Mouse (Mus musculus): ENCODE data around the gene Ivd. TPM values are rescaled to one million over a fixed set of nuclear protein-coding genes. Genes with fewer than 3 reads are reported as not detected.

The Ivd gene
- polyA plus RNA-seq, 1 experiment from 2014 or later = 56.8 TPM

- Histone ChIP-seq H3K4me2 (replicated peaks) (no peak overlapping the region), H3K9ac (no peak overlapping the region), H3K27me3 (no peaks in the 10 kb centered on the region), H3K36me3 (no peaks in the 10 kb centered on the region), H3K4me3 (no peak overlapping the region), H3K4me1 (no peaks in the 10 kb centered on the region), H3K27ac (no peak overlapping the region), H3K9me3 (replicated peaks) (no peaks in the 10 kb centered on the region)
- no peak for ATAC-seq (ENCODE audit: low FRiP score)
- 59% methylated on average over 7 of the region's 7 CpGs for WGBS
Measured at GRCm38 (mm10) chr2:118846246-118846645, 15.5 kb upstream of the Ivd start.

GRCm38 (mm10) chr2:118851756-118852155 lies 10.0 kb upstream of the Ivd start:
- no peak overlapping the region for H3K9ac ChIP-seq
- ATAC-seq (ENCODE audit: low FRiP score) = no peak
- 20% methylated on average over 3 of the region's 3 CpGs for WGBS
- no peak overlapping the region for H3K4me2 ChIP-seq (replicated peaks)
- H3K9me3 ChIP-seq (replicated peaks) = no peaks in the 10 kb centered on the region
- H3K27ac ChIP-seq = no peak overlapping the region
- H3K36me3 ChIP-seq = no peaks in the 10 kb centered on the region
- H3K4me1 ChIP-seq = no peaks in the 10 kb centered on the region
- H3K4me3 ChIP-seq = no peak overlapping the region
- H3K27me3 ChIP-seq = no peaks in the 10 kb centered on the region

- H3K27me3 ChIP-seq = no peaks in the 10 kb centered on the region
- no peak for ATAC-seq (ENCODE audit: low FRiP score)
- 0 out of 2 replicates have a peak, but pooled peaks cover 2% of the 10 kb centered on the region for H3K36me3 ChIP-seq
- H3K4me3 ChIP-seq = peak overlapping the region; percentile 62
- WGBS = no CpG with 5 or more reads among the region's 3 CpGs
- H3K9ac ChIP-seq = peak overlapping the region; percentile 78
- no peaks in the 10 kb centered on the region for H3K9me3 ChIP-seq (replicated peaks)
- H3K27ac ChIP-seq = no peak overlapping the region
- peak overlapping the region; percentile 73 for H3K4me2 ChIP-seq (replicated peaks)
- H3K4me1 ChIP-seq = peaks cover 12% of the 10 kb centered on the region
Measured at GRCm38 (mm10) chr2:118862340-118862675, 554 bp downstream of the Ivd start.

GRCm38 (mm10) chr2:118870601-118871000 lies 8.8 kb downstream of the Ivd start:
- Histone ChIP-seq H3K4me1 (no peaks in the 10 kb centered on the region), H3K4me3 (no peak overlapping the region), H3K4me2 (replicated peaks) (no peak overlapping the region), H3K27ac (no peak overlapping the region), H3K36me3 (peaks cover 55% of the 10 kb centered on the region), H3K9me3 (replicated peaks) (no peaks in the 10 kb centered on the region), H3K27me3 (no peaks in the 10 kb centered on the region), H3K9ac (no peak overlapping the region)
- ATAC-seq (ENCODE audit: low FRiP score) = no peak
- WGBS = 92% methylated on average over 3 of the region's 3 CpGs

- no peaks in the 10 kb centered on the region for H3K4me1 ChIP-seq
- 100% methylated on average over 1 of the region's 1 CpGs for whole genome bisulfite sequencing
- no peaks in the 10 kb centered on the region for H3K9me3 ChIP-seq (replicated peaks)
Measured at GRCm38 (mm10) chr2:118871032-118871431, 9.3 kb downstream of the Ivd start.

GRCm38 (mm10) chr2:118873018-118873417 lies 11.3 kb downstream of the Ivd start:
- peaks cover 69% of the 10 kb centered on the region for H3K36me3 ChIP-seq
- no peaks in the 10 kb centered on the region for H3K27me3 ChIP-seq
- no peak overlapping the region for H3K4me2 ChIP-seq (replicated peaks)
- no peak overlapping the region for H3K4me3 ChIP-seq
- no peak overlapping the region for H3K27ac ChIP-seq
- no peaks in the 10 kb centered on the region for H3K9me3 ChIP-seq (replicated peaks)
- no peak overlapping the region for H3K9ac ChIP-seq
- no peaks in the 10 kb centered on the region for H3K4me1 ChIP-seq
- no peak for ATAC-seq (ENCODE audit: low FRiP score)
- 90% methylated on average over 5 of the region's 5 CpGs for WGBS

More at GRCm38 (mm10) chr2:118871032-118871431, 9.3 kb downstream of the Ivd start:
- Histone ChIP-seq H3K36me3 (peaks cover 53% of the 10 kb centered on the region), H3K27ac (no peak overlapping the region), H3K27me3 (no peaks in the 10 kb centered on the region), H3K4me2 (replicated peaks) (no peak overlapping the region), H3K9ac (no peak overlapping the region), H3K4me3 (no peak overlapping the region)
- ATAC-seq (ENCODE audit: low FRiP score) = no peak

GRCm38 (mm10) chr2:118873890-118874430 lies 12.2 kb downstream of the Ivd start:
- Histone ChIP-seq H3K9ac (no peak overlapping the region), H3K9me3 (replicated peaks) (no peaks in the 10 kb centered on the region), H3K4me2 (replicated peaks) (no peak overlapping the region), H3K4me3 (no peak overlapping the region), H3K27ac (no peak overlapping the region), H3K27me3 (no peaks in the 10 kb centered on the region), H3K36me3 (peaks cover 73% of the 10 kb centered on the region), H3K4me1 (no peaks in the 10 kb centered on the region)
- ATAC-seq (ENCODE audit: low FRiP score) = no peak
- 91% methylated on average over 6 of the region's 6 CpGs for WGBS

GRCm38 (mm10) chr2:118875316-118875715 lies 13.6 kb downstream of the Ivd start:
- H3K4me1 ChIP-seq = no peaks in the 10 kb centered on the region
- no peaks in the 10 kb centered on the region for H3K27me3 ChIP-seq
- H3K36me3 ChIP-seq = peaks cover 66% of the 10 kb centered on the region
- 91% methylated on average over 8 of the region's 8 CpGs for WGBS
- no peak for ATAC-seq (ENCODE audit: low FRiP score)
- no peak overlapping the region for H3K4me2 ChIP-seq (replicated peaks)
- no peak overlapping the region for H3K9ac ChIP-seq
- no peak overlapping the region for H3K4me3 ChIP-seq
- H3K27ac ChIP-seq = no peak overlapping the region
- H3K9me3 ChIP-seq (replicated peaks) = no peaks in the 10 kb centered on the region

- H3K4me2 ChIP-seq (replicated peaks) = no peak overlapping the region
- H3K4me3 ChIP-seq = no peak overlapping the region
- H3K27me3 ChIP-seq = no peaks in the 10 kb centered on the region
- H3K36me3 ChIP-seq = peaks cover 55% of the 10 kb centered on the region
- ATAC-seq (ENCODE audit: low FRiP score) = no peak
- no peak overlapping the region for H3K27ac ChIP-seq
- WGBS = 93% methylated on average over 8 of the region's 9 CpGs
- H3K9ac ChIP-seq = no peak overlapping the region
- no peaks in the 10 kb centered on the region for H3K4me1 ChIP-seq
- no peaks in the 10 kb centered on the region for H3K9me3 ChIP-seq (replicated peaks)
Measured at GRCm38 (mm10) chr2:118876453-118876852, 14.7 kb downstream of the Ivd start.

GRCm38 (mm10) chr2:118881019-118881418 lies 19.3 kb downstream of the Ivd start:
- H3K9ac ChIP-seq = no peak overlapping the region
- peaks cover 21% of the 10 kb centered on the region for H3K36me3 ChIP-seq
- no peak overlapping the region for H3K27ac ChIP-seq
- 83% methylated on average over 4 of the region's 4 CpGs for WGBS
- peaks cover 17% of the 10 kb centered on the region for H3K27me3 ChIP-seq
- no peaks in the 10 kb centered on the region for H3K9me3 ChIP-seq (replicated peaks)
- no peak overlapping the region for H3K4me3 ChIP-seq
- H3K4me2 ChIP-seq (replicated peaks) = no peak overlapping the region
- no peak for ATAC-seq (ENCODE audit: low FRiP score)
- H3K4me1 ChIP-seq = 0 out of 2 replicates have a peak, but pooled peaks cover 3% of the 10 kb centered on the region

- no peaks in the 10 kb centered on the region for H3K9me3 ChIP-seq (replicated peaks)
- no peak overlapping the region for H3K4me2 ChIP-seq (replicated peaks)
- ATAC-seq (ENCODE audit: low FRiP score) = no peak
- H3K27ac ChIP-seq = no peak overlapping the region
- no peak overlapping the region for H3K9ac ChIP-seq
- peaks cover 24% of the 10 kb centered on the region for H3K27me3 ChIP-seq
- H3K4me3 ChIP-seq = no peak overlapping the region
- WGBS = 86% methylated on average over 5 of the region's 5 CpGs
- H3K4me1 ChIP-seq = 0 out of 2 replicates have a peak, but pooled peaks cover 3% of the 10 kb centered on the region
- H3K36me3 ChIP-seq = peaks cover 12% of the 10 kb centered on the region
Measured at GRCm38 (mm10) chr2:118881956-118882355, 20.2 kb downstream of the Ivd start.

GRCm38 (mm10) chr2:118882840-118883679 lies 21.3 kb downstream of the Ivd start:
- H3K4me2 ChIP-seq (replicated peaks) = peak overlapping the region; percentile 67
- 2% methylated on average over 32 of the region's 32 CpGs for WGBS
- H3K27me3 ChIP-seq = peaks cover 28% of the 10 kb centered on the region
- no peaks in the 10 kb centered on the region for H3K9me3 ChIP-seq (replicated peaks)
- peaks cover 8% of the 10 kb centered on the region for H3K4me1 ChIP-seq
- peaks cover 4% of the 10 kb centered on the region for H3K36me3 ChIP-seq
- peak; percentile 82 for ATAC-seq (ENCODE audit: low FRiP score)
- no peak overlapping the region for H3K27ac ChIP-seq
- H3K4me3 ChIP-seq = peak overlapping the region; percentile 33
- peak overlapping the region; percentile 50 for H3K9ac ChIP-seq

- peaks cover 38% of the 10 kb centered on the region for H3K27me3 ChIP-seq
- peaks cover 10% of the 10 kb centered on the region for H3K4me1 ChIP-seq
- H3K4me3 ChIP-seq = no peak overlapping the region
- peak overlapping the region; percentile 25 for H3K4me2 ChIP-seq (replicated peaks)
- no peaks in the 10 kb centered on the region for H3K36me3 ChIP-seq
- WGBS = 71% methylated on average over 13 of the region's 13 CpGs
- H3K9ac ChIP-seq = no peak overlapping the region
- no peaks in the 10 kb centered on the region for H3K9me3 ChIP-seq (replicated peaks)
- no peak overlapping the region for H3K27ac ChIP-seq
- no peak for ATAC-seq (ENCODE audit: low FRiP score)
Measured at GRCm38 (mm10) chr2:118887440-118887839, 25.7 kb downstream of the Ivd start.
